Mouse (Mus musculus) CD4-positive, CD25-positive, alpha-beta regulatory T cell, adult 9 weeks (primary cell): ENCODE data around the gene Nfkbib. TPM values are rescaled to one million over a fixed set of nuclear protein-coding genes. Genes with fewer than 3 reads are reported as not detected.

ENCODE experiments used
- polyA plus RNA-seq: library from polyadenylated mRNA; unstranded; fragments of 100-300 nt; shearing (Covaris generic); gene quantifications from one replicate; pipeline ENCODE4 v1.2.1, GENCODE M21; 2017

Gene Nfkbib
- 131 TPM for polyA plus RNA-seq

GRCm38 (mm10) chr7:28767462-28767965, at the start of gene Nfkbib:
TSS of gene Nfkbib (minus strand) at chr7:28767512.

GRCm38 (mm10) chr7:28808221-28808941, 41.1 kb upstream of the Nfkbib start, which contains the start of gene Hnrnpl:
TSS of gene Hnrnpl (plus strand) at chr7:28808541.

GRCm38 (mm10) chr7:28788307-28789195, 21.2 kb upstream of the Nfkbib start, which contains the start of gene Rinl:
TSS of gene Rinl (plus strand) at chr7:28788969.

GRCm38 (mm10) chr7:28766173-28766879, 986 bp downstream of the Nfkbib start, which contains the start of gene Sirt2:
TSS of gene Sirt2 (plus strand) at chr7:28766735.

GRCm38 (mm10) chr7:28756079-28756478, 11.2 kb downstream of the Nfkbib start, which contains the start of gene Ccer2:
TSS of gene Ccer2 (plus strand) at chr7:28756174.

GRCm38 (mm10) chr7:28741709-28742438, 25.4 kb downstream of the Nfkbib start, which contains the start of the genes Mrps12 and Sars2:
TSS of gene Mrps12 (minus strand) at chr7:28741820.
TSS of gene Sars2 (plus strand) at chr7:28741992.

GRCm38 (mm10) chr7:28716590-28717281, 50.6 kb downstream of the Nfkbib start, which contains the start of gene Fbxo17:
TSS of gene Fbxo17 (plus strand) at chr7:28716804.

Other genes starting within 250 kb of the Nfkbib start
- gene Ifnl3, start 244.7 kb downstream of the Nfkbib start, polyA plus RNA-seq: not detected
- gene Sycn, start 226.6 kb downstream of the Nfkbib start, polyA plus RNA-seq: not detected
- not detected for gene Nccrp1, start 220.3 kb downstream of the Nfkbib start, polyA plus RNA-seq
- gene Samd4b, start 169.4 kb downstream of the Nfkbib start, polyA plus RNA-seq: 4.4 TPM
- gene Pak4, start 169.3 kb downstream of the Nfkbib start, polyA plus RNA-seq: 5.0 TPM
- gene Acp7, start 136.2 kb downstream of the Nfkbib start, polyA plus RNA-seq: not detected
- gene Fbxo27, start 74.7 kb downstream of the Nfkbib start, polyA plus RNA-seq: 3.8 TPM
- gene Fbxo17, start 50.7 kb downstream of the Nfkbib start, polyA plus RNA-seq: 8.0 TPM
- gene Mrps12, start 25.7 kb downstream of the Nfkbib start, polyA plus RNA-seq: 101 TPM
- gene Sars2, start 25.5 kb downstream of the Nfkbib start, polyA plus RNA-seq: 23.2 TPM
- not detected for gene Ccer2, start 11.3 kb downstream of the Nfkbib start, polyA plus RNA-seq
- 88.8 TPM for gene Sirt2, start 777 bp downstream of the Nfkbib start, polyA plus RNA-seq
- 254 TPM for gene Rinl, start 21.5 kb upstream of the Nfkbib start, polyA plus RNA-seq
- 106 TPM for gene Hnrnpl, start 41.0 kb upstream of the Nfkbib start, polyA plus RNA-seq
- gene Ech1, start 57.7 kb upstream of the Nfkbib start, polyA plus RNA-seq: 216 TPM
- gene Lgals4, start 66.3 kb upstream of the Nfkbib start, polyA plus RNA-seq: 26.3 TPM
- gene Lgals7, start 96.3 kb upstream of the Nfkbib start, polyA plus RNA-seq: 2.8 TPM
- 0.25 TPM for gene Capn12, start 113.9 kb upstream of the Nfkbib start, polyA plus RNA-seq
- gene Actn4, start 194.8 kb upstream of the Nfkbib start, polyA plus RNA-seq: 203 TPM
- gene Eif3k, start 214.4 kb upstream of the Nfkbib start, polyA plus RNA-seq: 453 TPM
- 90.6 TPM for gene Map4k1, start 214.5 kb upstream of the Nfkbib start, polyA plus RNA-seq